Mouse (Mus musculus): ENCODE results near the gene Rnf44.

The Rnf44 gene

DNA sequence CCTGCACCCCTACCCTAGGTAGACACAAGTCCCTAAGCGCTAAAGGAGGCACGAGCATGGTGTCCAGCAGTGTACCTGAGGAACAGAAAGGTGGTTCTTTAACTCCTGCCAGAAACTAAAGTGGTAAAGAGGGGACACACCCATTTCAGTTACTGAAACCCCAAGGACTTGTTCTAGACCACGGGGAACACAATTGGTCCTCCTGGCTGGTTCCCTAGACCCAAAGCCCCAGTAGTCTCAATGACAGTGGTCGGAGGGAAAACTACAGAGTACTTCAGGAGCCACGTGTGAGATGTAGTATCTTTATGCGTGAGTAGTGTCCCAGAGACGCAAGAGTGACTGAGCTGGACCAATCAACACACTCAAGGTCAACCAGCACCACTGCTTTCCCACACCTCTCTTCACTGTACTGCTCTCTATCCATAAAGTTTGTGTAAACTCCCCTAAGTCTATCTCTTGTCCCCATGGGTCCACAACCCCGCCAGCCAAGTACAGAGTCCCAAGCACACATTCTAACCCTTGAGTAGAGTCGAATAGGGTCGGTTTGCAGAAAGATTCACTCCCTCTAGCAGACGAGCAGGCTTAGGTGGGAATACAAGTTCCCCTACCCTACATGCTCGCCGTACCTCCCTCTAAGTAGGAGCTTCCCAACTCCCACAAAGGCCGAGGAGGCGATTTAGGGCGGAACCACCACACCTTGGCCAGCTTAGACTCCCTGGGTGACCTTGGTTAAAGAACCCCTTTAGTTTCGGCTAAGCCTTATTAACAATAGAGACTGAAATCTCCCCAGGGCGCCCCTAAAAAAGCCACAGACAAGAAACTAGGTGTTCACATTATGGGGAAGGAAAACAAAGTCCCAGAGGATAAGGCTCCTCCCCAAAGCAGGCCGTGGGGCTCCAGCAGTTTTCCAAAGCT is 7.3 kb downstream of the Rnf44 start:
- peak in 1 of 2 experiments; percentile 29 for DNase-seq

DNA sequence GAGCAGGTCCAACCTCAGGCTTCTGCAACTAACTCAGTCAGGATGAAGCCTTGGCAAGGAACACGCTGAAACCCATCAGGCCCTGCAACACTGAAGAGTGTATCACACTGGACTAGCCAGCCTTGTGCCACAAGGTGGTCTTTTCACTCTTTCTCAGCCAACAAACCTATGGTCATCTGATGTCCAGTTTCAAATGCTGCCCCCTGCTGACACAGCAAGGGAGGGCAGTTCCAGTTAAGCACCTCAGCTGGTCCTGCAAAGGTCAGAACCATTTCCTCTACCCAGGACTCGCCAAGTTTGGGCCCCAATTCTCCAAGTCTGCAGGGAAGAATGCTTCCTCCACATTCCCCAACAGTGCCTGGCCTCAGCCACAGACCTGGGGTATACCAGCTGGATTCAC is 8.5 kb downstream of the Rnf44 start:
- peak; percentile 70 to 78 for DNase-seq

DNA sequence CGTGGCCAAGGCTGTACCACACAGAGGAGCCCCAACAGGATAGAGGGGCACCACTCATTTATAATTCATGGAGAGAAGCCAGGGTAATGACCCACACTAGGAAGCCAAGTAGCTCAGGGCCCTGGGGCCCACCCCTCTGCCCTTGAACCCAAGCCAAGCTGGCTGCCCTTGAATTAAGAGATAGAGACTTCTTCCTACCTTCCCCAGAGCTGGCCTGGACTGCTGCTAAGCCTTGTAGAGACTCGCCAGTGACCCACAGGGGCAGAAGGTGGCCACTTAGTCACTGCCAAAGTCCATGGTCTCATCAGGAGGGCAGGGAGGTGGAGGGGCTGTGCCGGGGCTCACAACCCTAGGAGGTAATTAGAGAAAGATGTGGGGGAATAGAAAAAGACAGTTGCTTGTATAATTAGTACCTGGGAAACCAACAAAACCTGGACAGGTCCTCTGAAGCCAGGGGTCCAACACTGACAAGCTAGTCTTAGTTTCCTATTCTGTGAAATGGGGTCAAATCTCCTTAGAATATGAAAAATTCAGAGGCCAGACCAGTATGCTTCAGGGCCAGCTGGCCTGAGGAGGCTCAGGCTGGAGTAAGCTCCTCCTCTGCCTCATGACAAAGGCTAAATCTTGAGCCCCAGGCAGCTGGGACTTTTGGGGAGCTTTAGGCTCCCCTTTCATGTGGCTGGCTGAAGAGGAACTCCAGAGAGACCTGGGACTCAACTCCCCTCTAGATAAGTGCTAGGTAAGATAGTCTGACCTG is 9.4 kb downstream of the Rnf44 start:
- peak in 1 of 2 experiments; percentile 35 for DNase-seq

DNA sequence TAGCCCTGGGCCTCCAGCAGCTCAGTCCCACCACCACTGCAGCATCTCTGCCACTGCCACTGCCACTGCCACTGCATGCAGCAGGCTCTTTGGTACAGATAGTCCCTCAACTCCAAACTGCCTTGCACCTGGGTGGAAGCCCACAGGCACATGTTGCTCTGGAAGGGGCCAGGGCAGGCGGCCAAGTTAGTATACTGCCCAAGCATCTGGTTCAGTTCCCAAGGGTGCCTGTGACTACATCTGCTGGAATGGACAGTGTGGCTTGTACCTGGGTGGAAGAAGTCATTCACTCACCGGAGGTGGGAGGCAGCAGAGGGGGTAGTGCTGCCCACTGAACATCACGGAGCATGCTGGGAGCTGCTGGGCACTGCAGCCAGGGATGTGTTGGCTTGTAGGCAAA is 10.4 kb downstream of the Rnf44 start:
- no peak for DNase-seq

DNA sequence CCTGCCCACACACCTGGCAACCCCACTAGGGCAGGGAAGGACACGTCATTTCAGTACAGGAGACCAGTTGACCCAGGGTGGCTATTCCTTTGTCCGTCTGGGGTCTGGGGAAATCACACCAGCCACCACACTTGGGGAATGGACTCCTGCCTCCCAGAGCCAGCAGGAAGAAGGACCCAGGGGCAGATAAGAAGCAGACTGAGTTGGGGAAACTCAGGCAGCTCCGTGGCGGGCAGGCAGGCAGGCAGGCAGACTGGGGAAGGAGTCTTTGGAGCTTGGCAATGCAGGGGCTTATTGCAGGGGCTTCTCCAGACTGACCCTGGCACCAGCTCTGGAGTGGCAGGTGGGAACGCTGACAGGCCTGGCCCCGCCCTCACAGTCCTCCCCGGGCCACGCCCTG is 12.4 kb downstream of the Rnf44 start:
- no peak for DNase-seq

DNA sequence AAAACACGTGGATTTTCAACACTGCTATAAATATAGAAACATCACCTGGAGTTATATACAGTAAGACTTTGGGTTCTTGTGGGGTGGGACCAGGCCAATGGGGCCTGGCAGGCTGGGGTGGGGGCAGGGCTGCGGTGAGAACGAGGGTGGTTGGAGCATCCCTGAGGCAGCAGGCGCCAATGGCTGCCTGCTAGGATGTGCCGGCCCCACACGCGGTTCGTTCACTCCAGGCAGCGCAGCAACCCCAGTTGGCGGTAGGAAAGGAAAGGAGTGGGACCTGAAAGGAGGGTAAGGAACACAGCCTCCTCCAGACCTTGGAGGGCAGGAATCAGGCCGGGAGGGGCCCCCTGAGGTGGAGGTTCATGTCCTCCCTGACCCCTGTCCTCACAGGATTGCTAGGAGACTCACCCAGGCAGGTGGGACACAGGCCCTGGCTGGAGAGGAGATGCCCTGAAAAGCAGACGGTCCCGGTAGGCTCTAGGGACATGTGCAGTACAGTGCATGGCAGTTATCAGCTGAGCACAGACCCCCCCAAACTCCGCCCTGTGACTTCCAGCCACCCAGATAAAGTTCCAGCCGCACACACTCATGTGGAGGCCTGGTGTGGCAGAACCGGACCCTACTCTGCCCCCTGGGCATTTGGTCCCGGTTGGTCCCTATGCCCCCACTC is 13.4 kb downstream of the Rnf44 start:
- DNase-seq: no peak

DNA sequence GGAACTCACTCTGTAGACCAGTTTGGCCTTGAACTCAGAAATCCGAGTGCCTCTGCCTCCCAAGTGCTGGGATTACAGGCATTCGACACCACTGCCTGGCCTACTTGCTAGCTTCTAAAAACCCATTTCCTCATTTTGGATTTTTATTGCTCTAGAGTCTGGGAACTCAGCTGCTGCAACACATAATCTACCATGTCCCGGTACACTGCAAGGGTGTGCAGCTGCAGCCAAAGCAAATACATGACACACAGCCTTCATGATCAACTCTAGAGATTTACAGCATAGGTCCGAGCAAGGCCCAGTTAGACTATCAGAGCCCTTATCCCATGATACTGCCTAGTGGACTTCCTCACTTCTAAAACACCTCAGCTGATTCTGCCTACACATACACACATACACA is 15.4 kb downstream of the Rnf44 start:
- no peak for DNase-seq

DNA sequence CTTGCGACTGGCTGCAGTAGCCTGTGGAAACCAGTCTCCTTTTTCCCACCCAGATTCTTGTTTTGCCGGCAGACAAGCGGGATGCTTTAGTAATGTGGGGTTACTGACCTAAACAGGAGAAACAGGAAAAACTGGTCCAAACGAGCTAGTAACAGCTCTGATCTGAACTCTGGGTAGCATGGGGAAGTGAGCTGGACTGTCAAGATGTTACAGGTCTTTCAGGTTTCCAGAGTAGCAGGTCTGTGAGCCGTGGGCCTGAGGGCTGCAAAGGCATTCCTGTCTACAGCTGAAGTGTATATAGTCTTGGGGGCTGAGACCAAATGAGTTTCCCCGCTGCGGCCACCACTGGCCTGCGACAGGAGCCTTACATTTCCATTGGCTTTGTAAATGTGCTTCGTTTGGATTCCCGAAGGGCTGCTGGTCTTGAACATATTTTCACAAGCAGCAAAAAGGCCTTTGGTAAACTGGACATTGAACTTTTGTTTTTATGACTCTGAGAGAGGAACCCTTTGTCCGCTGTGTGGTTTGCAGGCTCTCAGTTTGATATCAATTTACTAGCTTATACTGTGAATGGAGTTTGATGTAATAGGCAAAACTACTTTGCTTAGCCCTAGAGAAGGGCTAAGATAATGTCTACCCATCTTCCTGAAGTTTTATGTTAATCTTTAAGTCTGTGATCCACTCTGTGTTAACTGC is 17.7 kb downstream of the Rnf44 start:
- no peak for DNase-seq

DNA sequence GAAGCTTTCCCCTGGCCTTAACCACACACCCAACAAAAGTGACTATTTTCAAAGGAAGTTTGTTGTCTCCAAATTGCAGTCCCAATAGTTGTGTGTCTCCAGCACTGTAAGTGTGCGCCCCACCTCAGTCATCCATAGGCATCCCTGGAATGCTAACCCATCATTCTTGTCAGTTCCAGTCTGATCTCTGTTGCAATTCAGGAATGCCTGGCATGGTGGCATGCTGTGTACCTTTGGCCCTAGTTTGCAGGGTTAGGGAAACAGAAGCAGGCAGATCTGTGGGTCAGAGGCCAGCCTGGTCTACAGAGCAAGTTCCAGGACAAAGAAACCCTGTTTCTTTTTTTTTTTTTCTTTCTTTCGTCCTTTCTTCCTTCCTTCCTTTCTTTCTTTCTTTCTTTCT is 23.2 kb downstream of the Rnf44 start:
- DNase-seq: no peak

DNA sequence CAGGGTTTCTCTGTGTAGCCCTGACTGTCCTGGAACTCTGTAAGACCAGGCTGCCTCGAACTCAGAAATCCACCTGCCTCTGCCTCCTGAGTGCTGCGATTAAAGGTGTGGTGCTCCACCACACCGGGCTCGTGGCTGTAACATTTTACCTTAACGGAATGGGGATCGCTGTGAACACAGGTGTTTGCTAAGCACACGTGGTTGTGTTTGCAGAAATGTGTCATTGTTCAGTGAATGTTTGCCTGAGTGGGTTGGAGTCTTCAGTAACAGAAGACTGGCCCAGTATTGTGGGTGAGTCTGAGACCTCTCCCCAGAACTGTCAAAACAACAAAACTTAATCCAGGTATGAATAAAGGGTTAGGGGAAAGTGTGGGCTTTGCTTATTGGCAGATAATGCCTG is 28.6 kb downstream of the Rnf44 start:
- DNase-seq: no peak

DNA sequence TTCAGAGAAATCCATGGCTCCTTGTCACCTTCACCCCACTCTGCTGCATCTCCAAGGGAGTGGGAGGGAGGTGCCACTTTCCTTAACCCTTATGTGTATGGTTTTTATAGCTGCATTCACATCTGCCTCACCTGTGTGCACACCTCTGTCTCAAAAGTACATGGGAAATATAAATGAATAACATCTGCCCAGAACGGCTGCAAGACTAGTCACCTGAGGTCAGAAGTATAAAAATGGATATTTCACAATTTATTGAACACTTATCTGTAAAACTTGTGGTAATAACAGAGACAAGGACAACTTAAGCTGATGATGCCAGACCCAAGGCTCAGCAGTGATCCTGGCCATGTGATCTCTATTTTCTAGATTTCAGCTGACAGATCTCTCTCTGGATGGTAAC is 29.2 kb downstream of the Rnf44 start:
- DNase-seq: no peak

DNA sequence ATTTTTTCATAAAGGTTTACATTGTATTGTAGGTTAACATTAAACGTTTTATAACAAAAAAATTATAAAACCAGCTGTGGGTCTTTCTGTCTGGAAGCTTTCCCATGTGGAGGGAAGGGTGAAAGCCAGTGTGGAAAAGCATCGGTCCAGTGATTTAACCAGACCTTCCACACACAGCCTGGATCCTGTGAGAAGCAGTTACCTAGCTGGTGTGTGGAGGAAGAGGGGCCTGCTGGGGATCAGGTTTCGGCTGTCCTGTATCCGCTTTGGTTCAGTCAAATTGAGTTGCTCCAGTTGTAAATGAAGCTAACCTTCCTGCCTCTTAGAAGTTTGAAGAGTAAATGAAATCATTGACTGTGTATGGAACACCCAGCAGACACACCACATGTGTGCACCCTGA is 29.7 kb downstream of the Rnf44 start:
- DNase-seq: no peak

DNA sequence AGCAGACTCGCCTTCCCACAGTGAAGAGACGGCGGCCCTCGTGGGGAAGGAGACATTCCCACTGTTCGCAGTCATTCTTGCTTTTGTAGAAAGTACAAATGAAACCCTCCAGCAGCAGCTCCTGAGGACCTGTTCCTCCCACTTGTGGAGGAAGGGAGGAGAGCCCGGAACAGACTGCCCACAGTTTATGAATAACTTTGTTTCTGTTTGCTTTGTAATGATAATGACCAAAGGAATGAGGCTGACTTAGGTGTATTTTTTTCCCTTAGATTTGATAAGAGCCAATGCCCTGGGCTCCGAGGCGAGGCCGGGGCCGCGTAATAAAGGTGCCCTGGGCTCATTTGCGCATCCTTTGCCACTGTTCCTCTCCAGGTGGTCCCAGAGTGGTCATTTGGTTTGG is 32.3 kb downstream of the Rnf44 start:
- DNase-seq: no peak

DNA sequence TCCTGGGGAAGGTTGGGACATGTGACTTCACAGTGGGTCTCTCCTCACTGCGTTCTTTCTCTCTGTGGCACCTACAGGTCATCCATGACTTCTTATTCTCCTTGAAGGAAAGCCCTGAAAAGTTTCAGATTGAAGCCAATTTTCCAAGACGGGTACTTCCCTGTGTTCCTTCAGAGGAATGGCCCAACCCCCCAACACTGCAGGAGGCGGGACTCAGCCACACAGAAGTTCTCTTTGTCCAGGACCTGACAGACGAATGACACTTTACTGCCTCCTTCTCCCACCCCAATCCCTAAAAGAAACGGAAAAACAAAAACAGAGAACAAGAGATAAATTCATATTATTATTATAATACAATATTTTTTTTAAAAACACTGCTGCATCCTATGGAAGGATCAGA is 32.8 kb downstream of the Rnf44 start:
- no peak for DNase-seq

DNA sequence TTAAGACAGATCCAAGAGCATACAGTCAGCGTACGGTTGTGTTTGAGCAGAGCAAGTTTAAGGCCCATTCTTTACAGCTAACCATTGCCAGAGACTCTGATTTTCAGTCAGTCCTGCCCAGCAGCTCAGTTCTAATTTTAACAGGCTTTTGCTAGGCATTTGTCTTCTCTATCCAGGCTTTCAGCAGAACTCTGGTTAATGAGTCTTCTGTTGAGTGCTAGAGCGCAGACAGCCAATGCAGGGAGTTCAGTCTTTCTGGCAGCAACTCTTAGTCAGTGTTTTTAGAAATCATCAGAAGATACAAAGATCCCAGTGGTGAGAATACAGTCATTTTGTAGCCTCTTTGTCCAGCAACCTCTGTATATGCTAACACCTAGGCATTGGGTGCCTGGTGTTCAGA is 43.2 kb downstream of the Rnf44 start:
- no peak for DNase-seq

DNA sequence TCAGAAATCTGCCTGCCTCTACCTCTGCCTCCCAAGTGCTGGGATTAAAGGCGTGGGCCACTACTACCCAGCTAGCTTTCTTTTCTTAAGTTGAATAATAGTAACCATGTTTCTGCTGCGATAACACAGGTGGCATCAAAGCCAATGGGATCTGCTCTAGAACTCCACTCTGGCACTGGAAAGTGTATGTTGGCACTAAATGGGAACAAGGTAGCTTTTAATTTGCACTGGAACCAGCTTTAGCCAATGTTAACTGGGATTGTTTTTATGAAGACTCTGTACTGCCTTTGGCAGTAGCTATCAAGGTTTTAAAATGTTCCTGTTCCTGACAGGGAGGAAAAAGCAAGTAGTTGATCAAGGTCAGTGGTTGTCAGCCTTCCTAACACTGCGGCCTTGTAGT is 58.7 kb downstream of the Rnf44 start:
- no peak for DNase-seq

DNA sequence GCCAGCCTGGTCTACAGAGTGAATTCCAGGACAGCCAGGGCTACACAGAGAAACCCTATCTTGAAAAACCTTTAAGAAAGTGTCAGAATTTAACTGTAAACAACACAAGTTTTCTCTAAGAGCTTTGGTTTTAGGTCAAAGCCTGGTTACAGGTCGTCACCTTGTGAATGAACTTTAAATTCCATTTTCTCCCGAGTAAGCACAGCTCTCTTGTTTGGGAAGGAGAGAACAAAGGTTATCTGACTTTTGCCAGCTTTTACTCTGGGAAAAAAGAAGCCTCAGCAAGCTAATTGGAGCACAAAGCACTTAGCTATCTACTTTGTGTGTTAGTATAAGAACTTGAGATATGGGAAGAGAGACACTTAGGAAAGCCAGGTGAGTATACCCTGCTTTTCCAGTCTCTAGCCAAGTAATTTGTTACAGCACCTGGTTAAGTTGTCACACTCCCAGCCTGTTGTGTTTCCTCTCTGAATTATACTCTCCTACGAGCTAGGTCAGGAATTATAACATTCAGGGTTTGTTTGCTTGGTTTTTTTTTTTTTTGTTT is 60.9 kb downstream of the Rnf44 start:
- DNase-seq: no peak
